ENCODE assay signal across 8 mouse cellular contexts in genomic region chr3:103790346-103791145, GRCm38 (mm10). TPM values are rescaled to one million over a fixed set of nuclear protein-coding genes. Genes with fewer than 3 reads are reported as not detected.
DNase-seq lines count a peak whose midpoint lies in the region; ATAC-seq lines count a peak whose summit lies in the region.

No protein-coding gene starts in this region.

- no peaks in the 10 kb centered on the region for H3K9me3 ChIP-seq in embryonic facial prominence, embryonic 14.5 days (ENCODE audit: control insufficient read depth, low read length)
- H3K9me3 ChIP-seq in hindbrain, embryonic 11.5 days (ENCODE audit: control insufficient read depth, low read length) = no peaks in the 10 kb centered on the region
- H3K9me3 ChIP-seq in liver, embryonic 13.5 days (replicated peaks) = no peaks in the 10 kb centered on the region

- WGBS in embryonic facial prominence, embryonic 14.5 days = under 1% methylated on average over 27 of the region's 61 CpGs
- WGBS in hindbrain, embryonic 11.5 days = 0% methylated on average over 41 of the region's 61 CpGs
- WGBS in liver, embryonic 13.5 days (ENCODE audit: insufficient replicate concordance) = under 1% methylated on average over 37 of the region's 61 CpGs

- H3K4me1 ChIP-seq in embryonic facial prominence, embryonic 14.5 days (ENCODE audit: control insufficient read depth, insufficient read depth, low read length) = peaks cover 8% of the 10 kb centered on the region; the same call in 1 of the 2 replicates
- H3K4me1 ChIP-seq in hindbrain, embryonic 11.5 days (replicated peaks; ENCODE audit: control insufficient read depth, insufficient read depth, low read length) = no peaks in the 10 kb centered on the region
- peaks cover 73% of the 10 kb centered on the region for H3K4me1 ChIP-seq in liver, embryonic 13.5 days (replicated peaks)

- peak overlapping the region; percentile 95 for H3K4me3 ChIP-seq in embryonic facial prominence, embryonic 14.5 days (ENCODE audit: low read depth, low read length)
- peak overlapping the region; percentile 96 for H3K4me3 ChIP-seq in hindbrain, embryonic 11.5 days (ENCODE audit: low read depth, low read length)
- peak overlapping the region; percentile 99 for H3K4me3 ChIP-seq in liver, embryonic 13.5 days (replicated peaks)

- DNase-seq in ovary, postnatal 14 days (ENCODE audit: low spot score) = peak; percentile 33
- no peak for DNase-seq in ovary, postnatal 36 days (ENCODE audit: low spot score)
- peak; percentile 47 for DNase-seq in ZHBTc4 (ENCODE audit: low read depth, low spot score)
- peak; percentile 13 for DNase-seq in embryonic facial prominence, embryonic 14.5 days (ENCODE audit: low spot score)
- DNase-seq in hindbrain, embryonic 11.5 days (ENCODE audit: low spot score) = peak; percentile 66
- no peak for DNase-seq in liver, embryonic 13.5 days
- peak; percentile 46 to 59 for DNase-seq in right cerebral cortex, postnatal 10 days (ENCODE audit: low spot score in 2 of 2)
- DNase-seq in frontal cortex, adult 2 months (ENCODE audit: extremely low spot score in 1 of 2, low spot score in 1 of 2) = no peak

- H3K27ac ChIP-seq in embryonic facial prominence, embryonic 14.5 days (replicated peaks; ENCODE audit: low read depth, low read length) = peak overlapping the region; percentile 88
- H3K27ac ChIP-seq in hindbrain, embryonic 11.5 days (ENCODE audit: low read depth, low read length) = peak overlapping the region; percentile 83
- H3K27ac ChIP-seq in liver, embryonic 13.5 days = peak overlapping the region; percentile 96

- H3K9ac ChIP-seq in embryonic facial prominence, embryonic 14.5 days (ENCODE audit: low read depth, low read length) = peak overlapping the region; percentile 96
- peak overlapping the region; percentile 94 for H3K9ac ChIP-seq in hindbrain, embryonic 11.5 days (ENCODE audit: low read depth, low read length)
- peak overlapping the region; percentile 100 for H3K9ac ChIP-seq in liver, embryonic 13.5 days

- H3K27me3 ChIP-seq in embryonic facial prominence, embryonic 14.5 days (replicated peaks; ENCODE audit: control insufficient read depth, insufficient read depth, low read length) = no peaks in the 10 kb centered on the region
- no peaks in the 10 kb centered on the region for H3K27me3 ChIP-seq in hindbrain, embryonic 11.5 days (ENCODE audit: control insufficient read depth, insufficient read depth, low read length)
- no peaks in the 10 kb centered on the region for H3K27me3 ChIP-seq in liver, embryonic 13.5 days

- peak; percentile 78 for ATAC-seq in embryonic facial prominence, embryonic 14.5 days (ENCODE audit: low read depth)
- peak; percentile 85 for ATAC-seq in hindbrain, embryonic 11.5 days (ENCODE audit: low FRiP score)
- ATAC-seq in liver, embryonic 13.5 days (ENCODE audit: low read depth) = peak; percentile 58

- peak overlapping the region; percentile 92 for H3K4me2 ChIP-seq in embryonic facial prominence, embryonic 14.5 days (ENCODE audit: low read depth, low read length)
- peak overlapping the region; percentile 81 for H3K4me2 ChIP-seq in hindbrain, embryonic 11.5 days (replicated peaks; ENCODE audit: low read depth, low read length)
- H3K4me2 ChIP-seq in liver, embryonic 13.5 days = peak overlapping the region; percentile 76

- H3K36me3 ChIP-seq in embryonic facial prominence, embryonic 14.5 days (ENCODE audit: control insufficient read depth, insufficient read depth, low read length) = no peaks in the 10 kb centered on the region
- H3K36me3 ChIP-seq in hindbrain, embryonic 11.5 days (ENCODE audit: control insufficient read depth, insufficient read depth, low read length) = no peaks in the 10 kb centered on the region
- peaks cover 6% of the 10 kb centered on the region for H3K36me3 ChIP-seq in liver, embryonic 13.5 days

RNA-seq across cellular contexts. Expression of gene Hipk1, which starts 0.8 kb away (rescaled TPM):
- 15.4 and 17.3 TPM in 2 replicates for polyA plus RNA-seq in embryonic facial prominence, embryonic 14.5 days (2014; fragmentation: Nextera tagmentation; extraction: Ambion mirVana)
- 14.9 and 17.4 TPM in 2 replicates for polyA plus RNA-seq in hindbrain, embryonic 11.5 days (2014; fragmentation: Nextera tagmentation; extraction: Ambion mirVana)
- polyA plus RNA-seq in liver, embryonic 13.5 days (2015; fragmentation: Nextera tagmentation; extraction: Ambion mirVana) = 12.8 and 14.2 TPM in 2 replicates
- polyA plus RNA-seq in frontal cortex, adult 2 months (2012; rRNA removed) = 43.6 and 48.6 TPM in 2 replicates

RNA-seq across cellular contexts. Expression of gene Dclre1b, which starts 18.7 kb away (rescaled TPM):
- 22.3 and 25.9 TPM in 2 replicates for polyA plus RNA-seq in embryonic facial prominence, embryonic 14.5 days (2014; fragmentation: Nextera tagmentation; extraction: Ambion mirVana)
- polyA plus RNA-seq in hindbrain, embryonic 11.5 days (2014; fragmentation: Nextera tagmentation; extraction: Ambion mirVana) = 31.4 and 40.3 TPM in 2 replicates
- 30.3 and 33.0 TPM in 2 replicates for polyA plus RNA-seq in liver, embryonic 13.5 days (2015; fragmentation: Nextera tagmentation; extraction: Ambion mirVana)
- polyA plus RNA-seq in frontal cortex, adult 2 months (2012; rRNA removed) = 5.0 and 6.3 TPM in 2 replicates

RNA-seq across cellular contexts. Expression of gene Ap4b1, which starts 18.8 kb away (rescaled TPM):
- 23.9 and 24.9 TPM in 2 replicates for polyA plus RNA-seq in embryonic facial prominence, embryonic 14.5 days (2014; fragmentation: Nextera tagmentation; extraction: Ambion mirVana)
- 24.7 and 25.2 TPM in 2 replicates for polyA plus RNA-seq in hindbrain, embryonic 11.5 days (2014; fragmentation: Nextera tagmentation; extraction: Ambion mirVana)
- polyA plus RNA-seq in liver, embryonic 13.5 days (2015; fragmentation: Nextera tagmentation; extraction: Ambion mirVana) = 13.2 and 15.1 TPM in 2 replicates
- polyA plus RNA-seq in frontal cortex, adult 2 months (2012; rRNA removed) = 14.7 and 15.7 TPM in 2 replicates

RNA-seq across cellular contexts. Expression of gene Gm43064, which starts 18.8 kb away (rescaled TPM):
- 0.17 and 0.41 TPM in 2 replicates for polyA plus RNA-seq in embryonic facial prominence, embryonic 14.5 days (2014; fragmentation: Nextera tagmentation; extraction: Ambion mirVana)
- polyA plus RNA-seq in hindbrain, embryonic 11.5 days (2014; fragmentation: Nextera tagmentation; extraction: Ambion mirVana) = 0.14 and 0.37 TPM in 2 replicates
- polyA plus RNA-seq in liver, embryonic 13.5 days (2015; fragmentation: Nextera tagmentation; extraction: Ambion mirVana) = 0.42 and 0.67 TPM in 2 replicates
- polyA plus RNA-seq in frontal cortex, adult 2 months (2012; rRNA removed) = 0.20 TPM in 1 of 2 replicates, not detected in the other

RNA-seq across cellular contexts. Expression of gene Bcl2l15, which starts 41.9 kb away (rescaled TPM):
- 0.42 and 0.63 TPM in 2 replicates for polyA plus RNA-seq in embryonic facial prominence, embryonic 14.5 days (2014; fragmentation: Nextera tagmentation; extraction: Ambion mirVana)
- 0.18 and 0.65 TPM in 2 replicates for polyA plus RNA-seq in hindbrain, embryonic 11.5 days (2014; fragmentation: Nextera tagmentation; extraction: Ambion mirVana)
- 1.9 and 2.1 TPM in 2 replicates for polyA plus RNA-seq in liver, embryonic 13.5 days (2015; fragmentation: Nextera tagmentation; extraction: Ambion mirVana)
- 2.6 and 2.8 TPM in 2 replicates for polyA plus RNA-seq in frontal cortex, adult 2 months (2012; rRNA removed)

Comparison
In these comparisons a context has a peak if more than half of its experiments do, and no peak if none do; other contexts are left out.
1. DNase-seq: peak in ovary, postnatal 14 days (single experiment), ZHBTc4 (single experiment), embryonic facial prominence, embryonic 14.5 days (single experiment), hindbrain, embryonic 11.5 days (single experiment) and right cerebral cortex, postnatal 10 days (2 of 2); none in ovary, postnatal 36 days (single experiment), liver, embryonic 13.5 days (single experiment) and frontal cortex, adult 2 months (0 of 2).
2. Peak in every context shown above with its lines, with median percentiles within 50 percentile points of each other: ATAC-seq, H3K27ac ChIP-seq, H3K4me2 ChIP-seq, H3K4me3 ChIP-seq and H3K9ac ChIP-seq.